Mouse (Mus musculus): Measurements from ENCODE around the gene Olfm2.

The Olfm2 gene

GRCm38 (mm10) chr9:20746017-20746660, at the start of gene Olfm2:
TSS of gene Olfm2 (minus strand) at chr9:20746349.
- no peak for DNase-seq (ENCODE audit: low spot score in 2 of 2)

DNA sequence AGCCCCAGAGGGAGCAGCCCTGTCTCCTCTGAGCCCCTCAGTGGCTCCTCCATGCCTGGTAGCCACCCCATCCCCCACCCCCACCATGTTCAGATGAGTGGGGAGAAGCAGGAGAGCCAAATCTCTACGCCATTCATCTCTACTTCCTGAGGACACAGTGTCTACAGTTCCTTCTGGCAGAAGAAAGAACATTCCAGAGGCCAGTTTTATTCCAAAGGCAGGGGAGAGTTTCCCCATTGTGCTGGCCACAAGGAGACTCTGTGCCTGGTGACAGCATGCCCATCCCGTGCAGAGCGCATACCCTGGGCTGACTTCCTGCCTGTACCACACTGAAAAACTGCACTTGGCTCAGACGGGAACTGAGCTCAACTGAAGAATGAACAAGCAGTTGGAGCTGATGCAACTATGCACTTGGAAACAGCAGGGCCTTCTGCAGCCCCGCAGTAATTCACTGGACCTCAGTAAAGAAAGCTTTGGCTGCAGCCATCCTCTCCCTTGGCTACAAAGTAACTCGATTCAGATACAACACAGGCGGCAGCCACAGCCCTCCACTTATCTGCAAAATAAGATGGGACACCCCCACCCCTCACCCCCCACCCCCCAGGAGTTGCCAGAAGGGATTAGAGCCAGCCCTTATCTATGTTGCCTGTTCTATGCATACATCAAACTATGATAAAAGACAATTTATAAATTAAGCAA, 48.1 kb upstream of the Olfm2 start:
- DNase-seq (ENCODE audit: low spot score in 2 of 2): peak; percentile 47 to 61

GRCm38 (mm10) chr9:20790345-20790744, 44.2 kb upstream of the Olfm2 start:
- DNase-seq (ENCODE audit: low spot score in 2 of 2): no peak

GRCm38 (mm10) chr9:20789651-20790050, 43.5 kb upstream of the Olfm2 start:
- DNase-seq (ENCODE audit: low spot score in 2 of 2): no peak

DNA sequence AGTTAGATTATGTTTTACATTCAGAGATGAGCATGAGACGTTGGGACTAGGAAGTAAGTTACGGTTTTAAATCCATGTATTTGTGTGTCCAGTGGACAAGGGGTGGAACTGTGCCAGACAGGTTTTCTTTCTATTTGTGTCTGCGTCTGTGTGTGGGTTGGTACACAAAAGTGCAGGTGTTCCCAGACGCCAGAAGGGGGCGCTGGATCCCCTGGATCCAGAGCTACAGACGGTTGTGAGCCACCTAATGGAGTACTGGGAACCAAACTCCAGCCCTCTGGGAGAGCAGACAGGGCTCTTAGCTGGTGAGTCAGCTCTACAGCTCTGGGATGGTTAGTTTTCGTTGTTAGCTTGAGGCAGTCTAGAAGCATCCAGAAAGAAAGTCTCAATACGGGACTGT, 41.8 kb upstream of the Olfm2 start:
- DNase-seq (ENCODE audit: low spot score in 2 of 2): no peak

DNA sequence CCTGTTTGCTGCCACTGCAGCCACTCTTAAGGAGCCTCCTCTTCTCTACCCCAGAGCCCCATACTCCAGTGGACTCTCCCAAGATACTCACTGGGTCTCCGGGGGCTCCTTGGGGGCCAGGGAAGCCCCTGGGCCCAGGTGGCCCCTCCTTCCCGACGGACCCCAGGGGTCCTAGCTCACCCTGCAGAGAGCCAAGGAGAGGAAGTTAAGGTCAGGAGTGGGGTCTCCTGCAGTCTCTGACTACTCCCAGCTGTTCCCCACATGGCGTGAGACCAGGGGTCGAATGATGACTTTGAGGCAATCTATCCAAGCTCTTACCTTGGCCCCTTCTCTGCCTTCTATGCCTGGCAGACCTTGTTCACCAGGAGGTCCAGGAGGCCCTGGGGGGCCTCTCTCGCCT, 38.9 kb upstream of the Olfm2 start:
- no peak for DNase-seq (ENCODE audit: low spot score in 2 of 2)

DNA sequence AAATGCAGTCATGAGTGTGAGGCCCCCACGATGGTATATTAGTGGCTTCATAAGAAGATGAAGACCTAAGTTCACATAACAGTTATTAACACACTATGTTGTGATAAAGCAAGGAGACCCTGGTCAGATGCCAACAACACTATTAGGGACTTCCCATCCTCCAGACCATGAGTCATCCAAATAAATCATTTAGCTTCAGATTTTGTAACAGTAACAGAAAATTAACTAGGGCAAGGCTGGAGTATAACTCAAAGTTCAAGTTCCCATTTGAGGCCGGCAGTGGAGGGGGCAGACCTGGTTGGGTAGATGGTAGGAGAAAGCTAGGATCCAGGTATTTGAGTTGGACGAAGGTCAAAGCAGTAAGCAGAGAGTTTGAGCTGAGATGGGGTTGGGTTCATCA, 35.1 kb upstream of the Olfm2 start:
- DNase-seq (ENCODE audit: low spot score in 2 of 2): no peak

GRCm38 (mm10) chr9:20765274-20765673, 19.1 kb upstream of the Olfm2 start:
- no peak for DNase-seq (ENCODE audit: low spot score in 2 of 2)

GRCm38 (mm10) chr9:20763099-20763498, 16.9 kb upstream of the Olfm2 start:
- no peak for DNase-seq (ENCODE audit: low spot score in 2 of 2)

DNA sequence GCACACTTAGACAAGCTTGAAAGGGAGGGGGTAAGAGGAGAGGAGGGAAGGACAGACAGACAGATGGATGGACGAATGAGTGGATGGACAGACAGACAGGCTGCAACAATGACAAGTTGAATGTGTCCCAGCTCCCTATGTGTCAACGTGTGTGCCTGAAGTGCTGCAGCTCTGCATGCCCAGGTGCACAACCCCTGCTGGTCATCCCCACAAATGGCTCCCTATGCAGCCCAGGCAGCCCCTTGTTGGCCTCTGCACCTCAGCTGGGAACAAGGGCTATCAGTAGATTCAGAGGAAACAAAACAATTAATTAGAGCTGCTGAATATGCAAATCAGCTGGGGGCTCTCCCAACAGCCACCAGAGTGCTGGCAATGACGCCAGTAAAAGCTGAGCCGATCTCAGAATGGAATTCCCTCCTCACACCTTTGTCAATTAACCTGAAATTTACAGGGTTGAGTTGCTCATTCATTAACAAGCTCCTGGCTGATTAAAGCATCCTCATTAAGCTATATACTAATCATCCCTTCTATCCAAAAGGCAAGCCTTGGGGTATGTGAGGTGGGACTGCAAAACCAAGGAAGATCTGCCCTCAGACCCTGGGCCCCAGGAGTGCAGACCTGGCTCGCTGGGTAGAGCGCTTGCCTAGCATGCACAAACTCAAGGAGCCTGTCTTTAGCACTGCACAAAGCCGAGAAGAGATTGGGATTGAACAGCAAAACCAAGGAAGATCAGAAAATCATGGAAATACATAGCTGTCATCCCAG, 16.2 kb upstream of the Olfm2 start:
- no peak for DNase-seq (ENCODE audit: low spot score in 2 of 2)

- DNase-seq (ENCODE audit: low spot score in 2 of 2): no peak
These were observed 15.2 kb upstream of the Olfm2 start for GRCm38 (mm10) chr9:20761388-20761787.

GRCm38 (mm10) chr9:20760813-20761212, 14.7 kb upstream of the Olfm2 start:
- DNase-seq (ENCODE audit: low spot score in 2 of 2): no peak

DNA sequence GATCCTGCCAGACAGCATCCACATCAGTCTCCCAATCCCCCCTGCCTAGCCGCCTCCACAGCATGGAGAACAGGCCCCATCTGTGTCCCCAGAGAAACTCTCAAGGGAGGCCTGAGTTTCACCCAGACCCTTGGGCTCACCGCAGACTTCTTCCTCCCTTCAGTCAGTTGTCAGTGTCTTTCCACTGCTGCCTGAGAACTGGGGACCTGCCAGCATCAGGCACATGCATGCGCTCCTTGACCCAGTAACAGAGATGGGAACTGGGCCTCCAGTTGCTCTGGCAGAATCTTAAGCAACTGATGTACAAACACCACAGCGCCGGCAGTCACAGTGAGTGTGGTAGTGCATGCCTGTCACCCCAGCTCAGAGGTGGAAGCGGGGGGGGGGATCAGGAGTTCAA, 12.7 kb upstream of the Olfm2 start:
- no peak for DNase-seq (ENCODE audit: low spot score in 2 of 2)

DNA sequence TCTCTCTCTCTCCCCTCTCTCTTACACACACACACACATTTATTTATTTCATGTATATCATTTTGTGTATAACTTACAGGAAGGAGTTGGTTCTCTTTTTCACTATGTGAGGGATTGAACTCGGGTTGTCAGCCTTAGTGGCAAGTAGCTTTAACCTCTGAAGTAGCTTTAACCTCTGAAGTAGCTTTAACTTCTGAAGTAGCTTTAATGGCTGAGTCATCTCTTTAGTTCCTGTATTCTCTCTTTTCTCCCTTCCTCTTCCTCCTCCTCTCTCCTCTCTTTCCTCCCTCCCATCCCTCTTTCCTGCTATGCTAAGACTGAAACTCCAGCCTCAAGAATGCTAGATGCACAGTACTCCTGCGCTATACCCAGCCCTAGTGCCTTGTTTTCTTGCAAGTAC, 12.1 kb upstream of the Olfm2 start:
- no peak for DNase-seq (ENCODE audit: low spot score in 2 of 2)

- DNase-seq (ENCODE audit: low spot score in 2 of 2): no peak
These were observed 11.2 kb upstream of the Olfm2 start for GRCm38 (mm10) chr9:20757087-20757955.

DNA sequence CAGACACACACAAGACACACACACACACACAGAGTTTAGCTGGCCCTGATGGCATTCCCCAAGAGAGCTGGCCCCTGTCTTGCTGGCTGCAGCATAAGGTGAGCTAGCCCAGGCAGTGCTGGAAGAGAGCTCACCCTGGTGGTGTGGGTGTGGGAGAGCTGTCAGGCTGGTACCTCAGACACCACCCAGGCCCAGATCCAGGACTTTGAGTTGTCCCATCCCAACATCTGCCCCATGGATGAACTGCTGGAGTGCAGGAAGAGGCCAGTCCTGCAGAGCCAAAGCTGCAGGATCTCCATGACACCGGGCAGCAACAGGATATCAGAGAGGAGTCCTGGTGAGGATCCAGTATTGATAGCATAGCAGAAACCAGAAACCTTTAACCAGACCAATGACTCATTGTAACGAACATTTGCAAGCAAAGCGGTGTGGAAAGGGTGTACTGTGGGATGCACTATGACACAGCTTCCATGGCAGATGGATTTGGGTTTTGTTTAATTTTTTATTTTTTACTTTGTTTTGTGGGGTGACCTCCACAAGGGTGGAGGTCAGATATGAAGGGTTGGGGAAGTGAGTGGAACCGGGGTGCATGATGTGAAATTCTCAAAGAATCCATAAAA, 10.0 kb upstream of the Olfm2 start:
- no peak for DNase-seq (ENCODE audit: low spot score in 2 of 2)

GRCm38 (mm10) chr9:20754335-20754734, 8.2 kb upstream of the Olfm2 start:
- DNase-seq (ENCODE audit: low spot score in 2 of 2): no peak

- no peak for DNase-seq (ENCODE audit: low spot score in 2 of 2)
These were observed 5.4 kb upstream of the Olfm2 start for GRCm38 (mm10) chr9:20751477-20752029.

GRCm38 (mm10) chr9:20749213-20749612, 3.1 kb upstream of the Olfm2 start:
- no peak for DNase-seq (ENCODE audit: low spot score in 2 of 2)

DNA sequence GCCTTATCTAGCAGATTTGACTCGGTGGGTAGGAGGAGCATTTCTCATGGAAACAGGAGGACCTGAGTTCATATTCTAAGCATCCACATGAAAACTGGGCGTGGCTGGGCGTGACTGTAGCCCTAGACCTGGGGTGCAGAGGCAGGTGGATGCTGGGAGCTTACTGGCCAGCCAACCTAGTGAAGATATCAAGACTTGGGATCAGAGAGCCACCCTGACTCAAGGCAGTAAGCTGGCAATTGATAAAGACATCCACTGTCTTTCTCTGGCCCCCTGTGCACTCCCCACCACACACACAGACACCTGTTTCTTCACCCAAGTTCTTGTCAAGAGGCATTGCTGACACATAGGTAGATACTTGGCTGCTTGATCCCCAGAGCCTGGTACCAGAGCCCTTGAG, 2.4 kb upstream of the Olfm2 start:
- DNase-seq (ENCODE audit: low spot score in 2 of 2): no peak

DNA sequence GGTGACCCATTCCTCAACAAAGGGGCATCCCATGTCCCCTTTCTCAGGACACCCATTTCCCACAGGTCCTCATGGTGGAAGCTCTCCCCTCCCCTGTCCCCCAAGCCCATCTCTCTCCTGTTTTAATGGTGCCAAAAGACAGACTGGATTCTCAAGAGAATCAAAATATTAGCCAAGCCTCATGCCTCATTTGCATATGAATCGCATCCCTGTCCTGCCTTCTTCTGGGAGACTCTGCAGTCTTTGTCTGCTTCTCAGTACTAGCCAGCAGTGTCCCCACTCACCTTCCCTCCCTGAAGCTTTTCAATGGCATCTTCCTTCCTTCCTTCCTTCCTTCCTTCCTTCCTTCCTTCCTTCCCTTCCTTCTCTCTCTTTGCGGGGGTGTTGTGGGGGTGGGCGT, 1.5 kb upstream of the Olfm2 start:
- no peak for DNase-seq (ENCODE audit: low spot score in 2 of 2)

All from frontal cortex, postnatal 14 days (tissue).